Mouse (Mus musculus) heart, embryonic 10.5 days (tissue): ENCODE measurements at regions not wholly inside any gene's neighbourhood (a gene's known extent, or its start where the extent isn't known, plus 50 kb on each side); places are given as distances from the start of the nearest gene placed in this dataset.
A peak's percentile ranks its signal among the peaks of the same experiment; 100 is the strongest.

ENCODE experiments used
- DNase-seq: peaks from one replicate; pipeline ENCODE4 v3.0.0-alpha.2; 2017; ENCODE audit warnings: low spot score
- H3K27ac ChIP-seq: fragments of 300-500 bp; sonication (generic); 2 replicates; pipeline ENCODE4 v1.5.1; 2016; ENCODE audit warnings: mild to moderate bottlenecking
- H3K27me3 ChIP-seq: fragments of 300-500 bp; sonication (generic); 2 replicates; pipeline ENCODE4 v1.6.1; 2016; ENCODE audit warnings: mild to moderate bottlenecking; ENCODE audit not compliant: poor library complexity, insufficient read depth, severe bottlenecking
- H3K36me3 ChIP-seq: fragments of 300-500 bp; sonication (generic); 2 replicates; pipeline ENCODE4 v1.6.1; 2016; ENCODE audit warnings: mild to moderate bottlenecking, moderate library complexity
- H3K4me1 ChIP-seq: fragments of 300-500 bp; sonication (generic); 2 replicates; pipeline ENCODE4 v1.6.1; 2016; ENCODE audit warnings: mild to moderate bottlenecking
- H3K4me3 ChIP-seq: fragments of 300-500 bp; sonication (generic); 2 replicates; pipeline ENCODE4 v1.5.1; 2016; ENCODE audit warnings: mild to moderate bottlenecking, moderate library complexity
- H3K9me3 ChIP-seq: fragments of 300-500 bp; sonication (generic); 2 replicates; pipeline ENCODE4 v1.6.1; 2016; ENCODE audit warnings: mild to moderate bottlenecking, moderate library complexity
- WGBS: fragments of 180-500 bp; shearing (Covaris S2); methylation state at CpG from one replicate; pipeline ENCODE4 v1.1.7; 2016; 5-methylcytosine and 5-hydroxymethylcytosine counted together

DNA sequence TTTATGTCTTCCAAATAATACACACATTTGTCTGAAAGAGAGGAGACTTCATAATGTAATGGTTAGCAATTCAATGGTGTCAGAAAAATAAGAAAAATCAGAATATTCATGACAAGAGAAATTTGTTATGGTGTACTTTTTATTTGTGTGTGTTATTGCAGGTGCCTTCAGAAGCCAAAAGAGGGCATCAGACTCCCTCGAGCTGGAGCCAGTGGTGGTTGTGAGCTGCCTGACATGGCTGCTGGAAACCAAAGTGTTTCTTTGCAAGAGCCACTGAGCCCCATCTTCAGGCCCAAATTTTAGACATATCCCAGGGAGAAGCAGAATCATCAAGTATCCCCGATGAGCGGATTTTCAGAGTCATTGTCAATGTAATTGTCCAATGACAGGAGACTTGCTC, 81.9 kb downstream of the Tm2d3 start:
- no peak overlapping the region for H3K4me3 ChIP-seq
- no peaks in the 10 kb centered on the region for H3K36me3 ChIP-seq
- 81% methylated on average over 3 of the region's 3 CpGs for WGBS
- H3K27ac ChIP-seq: no peak overlapping the region
- H3K4me1 ChIP-seq: no peaks in the 10 kb centered on the region
- no peak for DNase-seq
- H3K27me3 ChIP-seq: no peaks in the 10 kb centered on the region
- no peaks in the 10 kb centered on the region; the same call in 1 of the 2 replicates for H3K9me3 ChIP-seq

DNA sequence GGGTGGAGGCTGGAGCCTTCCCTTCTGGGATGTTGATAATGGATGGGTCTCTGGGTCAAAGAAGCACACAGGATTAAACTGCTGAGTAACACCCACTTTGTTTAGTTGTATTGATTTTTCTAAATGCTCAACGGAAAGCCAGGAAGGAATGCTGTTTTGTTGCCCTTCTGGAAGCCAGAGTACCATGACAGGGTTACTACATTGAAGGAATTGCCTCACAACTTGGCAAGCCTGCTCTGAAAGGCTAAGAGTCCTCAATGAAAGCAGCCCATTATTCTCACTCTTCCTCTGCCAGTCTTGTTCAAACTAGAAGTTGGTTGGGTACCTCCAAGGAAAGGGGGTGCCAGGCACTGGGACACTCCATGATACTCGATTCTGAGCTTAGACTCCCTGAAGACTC, 83.0 kb downstream of the Tm2d3 start:
- no peaks in the 10 kb centered on the region for H3K27me3 ChIP-seq
- WGBS: 67% methylated on average over 2 of the region's 2 CpGs
- H3K27ac ChIP-seq: no peak overlapping the region
- no peaks in the 10 kb centered on the region for H3K4me1 ChIP-seq
- H3K9me3 ChIP-seq: no peaks in the 10 kb centered on the region; the same call in 1 of the 2 replicates
- no peak overlapping the region for H3K4me3 ChIP-seq
- no peak for DNase-seq
- H3K36me3 ChIP-seq: no peaks in the 10 kb centered on the region

DNA sequence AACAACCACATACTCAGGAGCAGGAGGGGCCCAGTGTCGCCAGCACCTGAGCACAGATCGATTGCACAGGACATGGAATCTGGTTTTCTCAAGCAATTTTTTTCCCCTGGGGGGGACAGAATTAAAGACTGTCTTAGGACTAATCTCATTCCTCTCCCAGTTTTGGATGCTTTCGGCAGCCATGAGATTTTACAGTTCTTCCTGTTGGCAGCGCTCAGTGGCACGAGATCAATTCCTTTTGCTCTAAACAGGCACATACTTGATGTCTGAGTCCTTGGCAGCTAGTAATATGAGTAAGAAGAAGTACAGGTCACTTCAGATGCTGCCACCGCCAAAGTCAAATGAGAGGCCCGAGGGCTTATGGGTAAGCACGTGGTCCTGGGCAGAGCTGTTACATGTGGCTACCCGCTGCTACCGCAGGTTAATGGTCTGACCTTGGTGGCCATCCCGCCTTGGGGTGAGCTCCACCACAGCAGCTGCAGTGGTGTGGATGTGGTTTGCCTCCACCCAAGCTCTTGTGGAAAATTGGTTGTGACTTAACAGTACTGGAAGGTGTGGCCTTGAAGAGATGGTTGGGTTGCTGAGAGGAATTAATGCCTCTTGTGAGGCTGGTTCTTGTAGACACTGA, 83.5 kb downstream of the Tm2d3 start:
- Histone ChIP-seq H3K27ac (no peak overlapping the region), H3K27me3 (no peaks in the 10 kb centered on the region), H3K36me3 (no peaks in the 10 kb centered on the region), H3K9me3 (no peaks in the 10 kb centered on the region; the same call in 1 of the 2 replicates), H3K4me1 (no peaks in the 10 kb centered on the region), H3K4me3 (no peak overlapping the region)
- WGBS: 89% methylated on average over 11 of the region's 11 CpGs
- peak; percentile 60 for DNase-seq

DNA sequence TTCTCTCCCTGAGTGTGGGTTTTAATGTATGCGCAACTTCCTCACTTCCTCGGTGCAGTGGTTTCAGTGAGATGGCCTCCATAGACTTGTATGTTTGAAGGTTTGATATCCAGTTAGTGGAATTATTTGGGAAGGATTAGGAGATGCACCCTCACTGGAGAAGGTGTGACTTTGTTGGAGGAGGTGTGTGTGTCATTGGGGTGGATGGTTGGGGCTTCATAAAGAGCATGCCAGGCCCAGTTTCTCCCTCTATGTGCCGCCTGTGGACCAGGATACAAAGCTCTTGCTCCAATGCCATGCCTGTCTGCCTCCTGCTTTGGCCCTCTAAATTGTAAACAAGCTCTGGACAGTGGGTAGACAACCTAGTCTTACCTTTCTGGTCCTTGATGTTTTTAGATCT, 84.0 kb downstream of the Tm2d3 start:
- Histone ChIP-seq H3K4me1 (no peaks in the 10 kb centered on the region), H3K4me3 (no peak overlapping the region), H3K9me3 (no peaks in the 10 kb centered on the region; the same call in 1 of the 2 replicates), H3K27ac (no peak overlapping the region), H3K27me3 (0 out of 2 replicates have a peak, but pooled peaks cover 4% of the 10 kb centered on the region), H3K36me3 (no peaks in the 10 kb centered on the region)
- peak; percentile 63 for DNase-seq
- 82% methylated on average over 3 of the region's 3 CpGs for WGBS

DNA sequence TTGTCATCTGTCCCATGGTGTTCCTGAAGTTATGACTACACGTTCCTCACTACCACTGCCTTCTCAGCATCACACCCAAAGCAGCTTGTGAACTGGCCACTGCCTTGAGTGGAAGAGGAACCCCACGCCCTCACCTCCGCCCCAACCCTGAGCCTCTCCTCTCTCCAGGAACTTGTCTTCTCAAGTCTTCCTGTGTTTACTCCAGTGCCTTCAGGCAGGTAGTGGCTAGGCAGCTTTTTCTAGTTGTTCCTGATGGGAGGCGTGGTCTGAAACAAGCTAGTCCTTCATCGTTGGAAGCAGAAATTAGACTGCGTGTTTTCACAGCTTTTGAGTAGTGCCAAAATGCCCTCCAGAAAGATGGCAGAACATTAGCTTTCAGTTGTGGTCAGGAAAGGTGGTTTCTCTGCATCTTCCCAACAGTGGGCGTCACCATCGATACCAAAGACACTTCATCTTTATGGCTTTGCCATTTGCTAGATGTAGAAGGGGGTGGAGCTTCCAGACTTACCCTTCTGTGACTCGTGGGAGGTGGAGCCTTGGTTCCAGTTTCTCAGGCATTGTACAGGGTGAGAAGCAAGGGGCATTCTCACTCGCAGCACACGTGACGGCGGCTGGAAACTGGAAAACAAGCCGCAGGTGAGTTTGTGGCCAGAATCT, 81.7 kb upstream of the Pcsk6 start:
- Histone ChIP-seq H3K4me1 (no peaks in the 10 kb centered on the region), H3K27ac (no peak overlapping the region), H3K36me3 (no peaks in the 10 kb centered on the region), H3K27me3 (peaks cover 12% of the 10 kb centered on the region; the same call in 1 of the 2 replicates), H3K4me3 (no peak overlapping the region), H3K9me3 (no peaks in the 10 kb centered on the region)
- no peak for DNase-seq
- 72% methylated on average over 14 of the region's 14 CpGs for WGBS

DNA sequence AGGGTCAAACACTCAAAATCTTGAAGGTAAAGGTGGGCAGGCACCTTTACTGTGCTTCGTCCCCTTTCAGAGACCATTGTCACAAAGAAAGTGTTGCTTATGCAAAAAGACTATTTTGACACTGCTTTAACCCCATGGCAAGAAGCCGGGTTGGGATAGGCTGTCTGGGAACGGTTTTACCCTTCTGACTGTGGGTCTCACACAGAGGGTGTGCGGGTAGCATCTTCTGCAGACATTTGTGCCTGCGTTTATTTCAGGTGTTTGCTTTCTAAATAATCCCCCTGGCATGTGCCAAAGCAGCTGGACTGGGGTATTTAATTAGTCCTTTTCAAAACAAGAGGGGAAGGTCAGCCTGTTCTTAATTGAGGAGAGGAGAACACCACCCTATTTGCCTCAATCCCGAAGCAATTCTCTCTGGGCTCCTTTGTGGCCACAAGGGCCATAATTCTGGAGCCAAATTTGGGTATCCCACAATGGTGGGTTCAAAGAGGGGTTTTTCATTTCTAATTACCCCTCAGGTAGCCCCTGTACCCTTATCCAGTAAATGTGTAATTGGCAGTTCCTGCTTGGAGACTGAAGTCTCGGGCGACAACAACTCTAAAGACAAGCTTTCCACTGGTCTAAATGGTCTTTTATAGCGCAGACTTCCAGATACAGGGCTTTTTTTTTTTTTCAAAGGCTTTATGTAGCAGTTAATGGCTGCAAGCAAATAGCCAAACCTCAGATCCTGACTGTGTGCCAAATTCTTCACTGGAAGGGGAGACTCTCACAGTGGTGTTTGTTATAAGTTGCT, 80.8 kb upstream of the Pcsk6 start:
- H3K36me3 ChIP-seq: no peaks in the 10 kb centered on the region
- H3K4me3 ChIP-seq: no peak overlapping the region
- 69% methylated on average over 9 of the region's 9 CpGs for WGBS
- no peak overlapping the region for H3K27ac ChIP-seq
- no peaks in the 10 kb centered on the region for H3K4me1 ChIP-seq
- DNase-seq: no peak
- no peaks in the 10 kb centered on the region for H3K9me3 ChIP-seq
- peaks cover 12% of the 10 kb centered on the region; the same call in 1 of the 2 replicates for H3K27me3 ChIP-seq

DNA sequence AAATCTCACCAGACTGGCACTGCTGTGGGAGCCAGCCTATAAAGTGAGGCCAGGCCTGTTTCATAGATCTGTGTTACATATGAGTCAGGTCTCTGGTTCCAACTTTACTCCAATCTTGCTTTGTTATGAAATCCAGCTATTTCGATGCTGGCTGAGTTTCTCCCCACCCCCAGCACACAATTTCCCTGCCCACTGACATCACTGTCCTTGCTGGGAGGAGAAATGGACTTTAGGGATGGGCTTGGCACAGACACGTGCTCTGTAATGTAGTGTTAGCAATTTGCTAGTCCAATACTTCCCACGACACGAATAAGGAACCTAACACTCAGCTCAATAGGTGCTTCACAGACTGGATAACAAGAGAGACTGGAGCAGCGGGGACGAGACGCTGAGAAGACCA, 79.5 kb upstream of the Pcsk6 start:
- no peak for DNase-seq
- Histone ChIP-seq H3K27me3 (peaks cover 12% of the 10 kb centered on the region; the same call in 1 of the 2 replicates), H3K36me3 (no peaks in the 10 kb centered on the region), H3K4me1 (no peaks in the 10 kb centered on the region), H3K27ac (no peak overlapping the region), H3K9me3 (no peaks in the 10 kb centered on the region), H3K4me3 (no peak overlapping the region)
- WGBS: 78% methylated on average over 7 of the region's 7 CpGs

DNA sequence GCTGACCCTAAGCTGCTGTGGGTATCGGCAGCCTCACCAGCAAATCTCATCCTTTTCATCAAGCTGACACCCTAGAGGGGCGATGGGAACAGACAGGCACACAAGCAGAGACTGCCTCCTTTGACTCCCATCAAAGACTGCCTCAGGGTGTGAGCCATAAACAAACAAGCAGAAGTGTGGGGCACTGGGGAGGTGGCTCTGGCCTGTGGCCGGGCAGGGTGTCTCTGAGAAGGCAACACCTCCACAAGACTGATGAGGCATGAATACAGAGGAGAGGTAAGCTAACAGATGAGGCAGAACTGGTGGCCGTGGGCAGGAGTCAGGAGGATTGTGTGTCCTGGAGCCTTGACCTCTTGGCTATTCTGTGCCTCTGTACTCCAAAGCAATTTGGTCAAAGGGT, 77.8 kb upstream of the Pcsk6 start:
- WGBS: 30% methylated on average over 4 of the region's 4 CpGs

DNA sequence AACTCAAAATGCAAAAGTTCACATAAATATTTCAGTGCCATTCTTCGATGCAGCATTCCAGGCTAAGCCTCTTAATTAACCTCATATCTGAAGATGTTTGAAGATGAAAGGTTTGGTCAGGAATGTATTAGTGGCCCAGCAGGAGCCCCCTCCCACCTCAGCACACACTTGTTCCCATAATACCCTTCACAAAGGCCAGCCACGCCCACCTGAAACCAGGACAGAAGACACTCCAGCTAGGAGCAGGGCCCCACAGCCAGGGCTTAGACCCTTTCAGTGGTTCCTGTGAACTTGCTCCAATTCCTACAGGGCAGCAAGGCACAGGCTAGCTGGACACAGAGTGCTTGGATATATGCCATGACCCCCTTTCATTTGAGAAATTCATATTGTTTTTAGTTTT, 74.6 kb upstream of the Pcsk6 start:
- H3K27ac ChIP-seq: no peak overlapping the region
- peaks cover 6% of the 10 kb centered on the region; the same call in 1 of the 2 replicates for H3K27me3 ChIP-seq
- H3K4me1 ChIP-seq: no peaks in the 10 kb centered on the region
- 62% methylated on average over 2 of the region's 2 CpGs for WGBS
- H3K4me3 ChIP-seq: no peak overlapping the region
- no peak for DNase-seq
- H3K36me3 ChIP-seq: no peaks in the 10 kb centered on the region
- no peaks in the 10 kb centered on the region for H3K9me3 ChIP-seq

More for the DNA sequence above, 77.8 kb upstream of the Pcsk6 start:
- H3K36me3 ChIP-seq: no peaks in the 10 kb centered on the region
- no peak overlapping the region for H3K27ac ChIP-seq
- peaks cover 12% of the 10 kb centered on the region; the same call in 1 of the 2 replicates for H3K27me3 ChIP-seq
- H3K4me1 ChIP-seq: no peaks in the 10 kb centered on the region
- no peak overlapping the region for H3K4me3 ChIP-seq
- no peaks in the 10 kb centered on the region for H3K9me3 ChIP-seq
- DNase-seq: no peak

DNA sequence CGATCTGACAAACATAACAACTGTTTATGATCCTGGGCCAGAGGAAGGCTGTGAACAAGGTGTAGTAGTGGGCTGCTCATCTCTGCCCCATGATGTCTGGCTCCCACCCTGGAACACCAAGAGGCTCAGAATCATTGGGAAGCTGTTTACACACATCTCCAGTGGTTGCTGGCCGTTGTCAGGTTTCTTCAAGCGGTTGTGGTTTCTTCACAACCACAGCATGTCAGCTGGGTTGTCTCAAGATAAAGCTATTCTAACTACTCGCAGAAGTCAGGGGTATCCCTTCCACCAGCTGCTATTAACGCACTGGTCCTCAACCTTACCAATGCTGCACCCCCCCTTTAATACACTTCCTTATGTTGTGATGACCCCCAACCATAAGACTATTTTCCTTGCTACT, 73.7 kb upstream of the Pcsk6 start:
- Histone ChIP-seq H3K27me3 (0 out of 2 replicates have a peak, but pooled peaks cover 3% of the 10 kb centered on the region), H3K36me3 (no peaks in the 10 kb centered on the region), H3K9me3 (no peaks in the 10 kb centered on the region), H3K4me3 (no peak overlapping the region), H3K27ac (no peak overlapping the region), H3K4me1 (no peaks in the 10 kb centered on the region)
- DNase-seq: no peak
- WGBS: 82% methylated on average over 5 of the region's 5 CpGs

DNA sequence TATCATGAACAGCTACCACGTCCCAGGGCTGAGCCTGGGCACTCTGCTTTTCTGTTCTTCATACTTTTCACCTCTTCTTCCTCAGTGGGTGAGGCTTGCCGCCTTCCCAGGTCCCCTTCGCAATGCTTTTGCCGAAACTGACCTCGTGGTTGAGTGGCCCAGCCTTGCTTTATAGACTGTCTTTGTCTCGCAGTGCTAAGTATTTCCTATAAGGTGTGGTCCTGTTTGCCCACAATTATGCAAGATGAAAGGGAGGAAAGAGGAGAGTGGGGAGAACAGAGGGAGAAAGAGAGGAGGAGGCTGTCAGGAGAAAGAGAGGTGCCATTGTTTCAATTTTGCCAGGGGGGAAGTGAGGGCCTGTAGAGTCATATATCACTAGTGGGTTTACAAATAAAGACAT, 71.3 kb upstream of the Pcsk6 start:
- Histone ChIP-seq H3K27ac (no peak overlapping the region), H3K4me3 (no peak overlapping the region), H3K4me1 (no peaks in the 10 kb centered on the region), H3K36me3 (no peaks in the 10 kb centered on the region), H3K9me3 (no peaks in the 10 kb centered on the region), H3K27me3 (0 out of 2 replicates have a peak, but pooled peaks cover 3% of the 10 kb centered on the region)
- 70% methylated on average over 6 of the region's 6 CpGs for WGBS
- no peak for DNase-seq

DNA sequence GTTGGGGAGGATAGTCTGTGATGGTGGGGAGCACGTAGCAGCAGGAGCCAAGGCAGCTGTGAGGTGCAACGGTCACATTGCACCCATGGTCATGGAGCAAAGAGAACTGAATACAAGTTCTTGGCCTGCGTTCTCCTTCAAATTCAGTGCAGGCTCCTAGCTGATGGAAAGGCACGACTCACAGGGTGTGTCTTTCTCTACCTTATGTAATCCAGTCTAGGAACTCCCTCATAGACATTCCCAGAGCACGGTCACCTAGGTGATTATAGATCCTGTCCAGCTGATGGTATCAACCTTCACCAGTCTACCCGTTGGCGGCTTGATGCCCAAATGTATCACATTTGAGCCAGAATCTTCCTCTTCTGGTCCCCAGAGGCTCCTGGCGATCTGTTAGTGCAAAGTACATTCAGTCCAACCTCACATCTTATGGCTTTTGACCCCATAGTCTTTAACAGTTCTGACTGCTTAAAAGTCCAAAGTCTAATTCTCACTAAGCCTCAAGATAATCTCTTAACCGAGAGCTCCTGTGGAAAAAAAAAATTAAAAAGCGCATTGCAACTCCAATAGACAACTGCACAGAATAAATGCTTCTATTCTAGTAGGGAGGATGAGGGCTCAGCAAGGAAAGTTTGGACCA, 69.2 kb upstream of the Pcsk6 start:
- Histone ChIP-seq H3K9me3 (no peaks in the 10 kb centered on the region), H3K27me3 (0 out of 2 replicates have a peak, but pooled peaks cover 3% of the 10 kb centered on the region), H3K36me3 (no peaks in the 10 kb centered on the region), H3K27ac (no peak overlapping the region), H3K4me1 (no peaks in the 10 kb centered on the region), H3K4me3 (no peak overlapping the region)
- WGBS: 89% methylated on average over 10 of the region's 10 CpGs
- DNase-seq: no peak
